Mouse (Mus musculus) central nervous system, embryonic 18 days (tissue): Measurements from ENCODE around the gene Slc25a51. TPM values are rescaled to one million over a fixed set of nuclear protein-coding genes. Genes with fewer than 3 reads are reported as not detected.

Experiments
- polyA plus RNA-seq: library from polyadenylated mRNA; depleted of rRNA; stranded (reverse); fragments of >200 nt; gene quantifications from 2 replicates; pipeline ENCODE4 v1.2.3, GENCODE M21; 2012; rRNA removed

The Slc25a51 gene
- 121 and 131 TPM in 2 replicates for polyA plus RNA-seq

DNA sequence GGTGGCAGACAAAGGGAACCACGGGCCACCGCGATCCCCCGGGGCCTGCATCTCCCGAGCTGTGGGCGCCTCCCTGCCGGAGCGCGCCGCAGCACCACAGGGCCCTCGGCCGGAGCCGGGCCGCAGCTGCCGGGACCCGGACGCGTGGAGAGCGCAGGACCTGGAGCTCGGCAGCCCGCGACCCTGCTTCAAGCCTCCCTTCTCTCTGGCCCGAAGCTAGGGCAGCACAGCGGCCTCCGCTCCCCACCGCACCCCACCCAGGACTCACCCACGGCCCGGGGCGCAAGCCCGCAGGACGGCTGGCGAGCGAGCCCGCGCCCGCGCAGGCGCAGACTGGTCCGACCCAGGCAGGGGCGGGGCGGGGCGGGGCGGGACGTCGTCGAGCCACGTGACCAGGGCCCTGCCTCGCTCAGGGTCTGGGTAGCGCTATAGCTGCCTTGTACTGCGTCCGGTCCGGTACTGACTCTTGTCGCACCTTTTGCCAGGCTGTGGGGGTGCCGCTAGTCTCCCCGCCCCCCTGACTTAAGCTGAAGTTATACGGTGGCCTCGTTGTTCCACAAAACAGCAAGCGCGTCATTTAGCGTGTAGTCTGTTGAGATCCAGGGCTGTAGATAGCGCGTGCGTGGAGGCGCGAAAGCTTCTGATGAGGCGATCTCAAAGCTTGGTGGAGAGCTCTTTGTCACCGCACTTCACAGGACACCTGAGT lies at the start of gene Slc25a51:
TSS of gene Slc25a51 (minus strand) at position 340 of the 706 bp plus-strand sequence.

Other genes with a start within 250 kb of the Slc25a51 start
- 2.6 and 2.8 TPM in 2 replicates for gene Frmpd1, start 223.9 kb downstream of the Slc25a51 start, polyA plus RNA-seq
- 17.4 and 18.1 TPM in 2 replicates for gene Trmt10b, start 111.6 kb downstream of the Slc25a51 start, polyA plus RNA-seq
- gene Dcaf10, start 66.7 kb downstream of the Slc25a51 start, polyA plus RNA-seq, result 10.8 and 11.7 TPM in 2 replicates
- gene Exosc3, start 66.0 kb downstream of the Slc25a51 start, polyA plus RNA-seq, result 22.9 and 26.0 TPM in 2 replicates
- gene Shb, start 123.7 kb upstream of the Slc25a51 start, polyA plus RNA-seq, result 25.4 and 30.5 TPM in 2 replicates